Mouse (Mus musculus) left cerebral cortex, postnatal 14 days (tissue): ENCODE measurements around the gene Abhd17c. TPM values are rescaled to one million over a fixed set of nuclear protein-coding genes. Genes with fewer than 3 reads are reported as not detected.
"Not testable (repeated sequence)": the region's sequence is repeated elsewhere in the genome, so short reads cannot be mapped to it uniquely, and the experiment has no call there.

Source experiments
- DNase-seq, 2 experiments: peaks; one replicate each; pipeline ENCODE4 v3.0.0; 2021 to 2022; ENCODE audit warnings: low spot score in 2 of 2, mixed read lengths in 1 of 2
- intact Hi-C: fragments of 180-260 bp; cut with DNase I; formaldehyde crosslinking; loops from one replicate; pipeline ENCODE4 v1.15.1; 2025
- long read RNA-seq, 2 experiments: library from polyadenylated mRNA; stranded (forward); transcript quantifications; one replicate each; pipeline ENCODE4 v2.0.0; 2021
- total RNA-seq, 2 experiments: library from RNA; stranded (reverse); gene quantifications; 2 replicates each; pipeline ENCODE4 v1.2.3; 2021

Gene Abhd17c
- 10 to 100 TPM; 47.6 to 48.1 TPM for total RNA-seq
- long read RNA-seq, experiment 1, transcript Abhd17c-201 (3 exons, 2,238 nt): major isoform, 120 of 126 reads
- long read RNA-seq, experiment 1, partial matches to known transcripts: 4 of 126 reads
- long read RNA-seq, experiment 1, other reads (novel, unspliced or antisense): 2 of 126 reads
- long read RNA-seq, experiment 2, transcript Abhd17c-201 (3 exons, 2,238 nt): major isoform, 112 of 115 reads
- long read RNA-seq, experiment 2, partial matches to known transcripts: 2 of 115 reads
- long read RNA-seq, experiment 2, other reads (novel, unspliced or antisense): 1 of 115 reads

GRCm38 (mm10) chr7:84151001-84151959 is at the start of gene Abhd17c:
Gene Abhd17c (minus strand): TSS chr7:84151893.
- DNase-seq: peak; percentile 39 to 61
- intact Hi-C loops: loop anchor here (5.0 kb wide), 2 partner anchors 64 to 96 kb away; partner anchors contain the start of gene Cemip

- no peak for DNase-seq
- intact Hi-C loops: no loop called here
Measured at GRCm38 (mm10) chr7:84197208-84197860, 45.6 kb upstream of the Abhd17c start.

GRCm38 (mm10) chr7:84196221-84196620 is 44.5 kb upstream of the Abhd17c start:
- intact Hi-C loops: no loop called here
- no peak for DNase-seq

- intact Hi-C loops: no loop called here
- DNase-seq: no peak
Measured at GRCm38 (mm10) chr7:84192256-84192655, 40.6 kb upstream of the Abhd17c start.

GRCm38 (mm10) chr7:84191476-84191875 is 39.8 kb upstream of the Abhd17c start:
- no peak for DNase-seq
- intact Hi-C loops: no loop called here

GRCm38 (mm10) chr7:84188196-84188595 is 36.5 kb upstream of the Abhd17c start:
- intact Hi-C loops: no loop called here
- no peak for DNase-seq

- DNase-seq: no peak
- intact Hi-C loops: no loop called here
Measured at GRCm38 (mm10) chr7:84185196-84185595, 33.5 kb upstream of the Abhd17c start.

- no peak for DNase-seq
- intact Hi-C loops: no loop called here
Measured at GRCm38 (mm10) chr7:84184703-84185102, 33.0 kb upstream of the Abhd17c start.

- DNase-seq, intact Hi-C loops: not testable (repeated sequence)
Measured at GRCm38 (mm10) chr7:84178809-84179208, 27.1 kb upstream of the Abhd17c start.

GRCm38 (mm10) chr7:84174655-84175448 is 23.2 kb upstream of the Abhd17c start:
- intact Hi-C loops: no loop called here
- DNase-seq: peak; percentile 59 to 88

GRCm38 (mm10) chr7:84173394-84173793 is 21.7 kb upstream of the Abhd17c start:
- intact Hi-C loops: no loop called here
- no peak for DNase-seq

GRCm38 (mm10) chr7:84171177-84171787 is 19.6 kb upstream of the Abhd17c start:
- intact Hi-C loops: no loop called here
- DNase-seq: no peak

GRCm38 (mm10) chr7:84168355-84168754 is 16.7 kb upstream of the Abhd17c start:
- intact Hi-C loops: no loop called here
- no peak for DNase-seq

- DNase-seq: no peak
- intact Hi-C loops: no loop called here
Measured at GRCm38 (mm10) chr7:84166721-84167419, 15.2 kb upstream of the Abhd17c start.

- intact Hi-C loops: no loop called here
- DNase-seq: no peak
Measured at GRCm38 (mm10) chr7:84166007-84166406, 14.3 kb upstream of the Abhd17c start.

GRCm38 (mm10) chr7:84165288-84165687 is 13.6 kb upstream of the Abhd17c start:
- no peak for DNase-seq

GRCm38 (mm10) chr7:84164880-84165279 is 13.2 kb upstream of the Abhd17c start:
- intact Hi-C loops: no loop called here
- DNase-seq: no peak

More at GRCm38 (mm10) chr7:84165288-84165687, 13.6 kb upstream of the Abhd17c start:
- intact Hi-C loops: no loop called here

GRCm38 (mm10) chr7:84164419-84164818 is 12.7 kb upstream of the Abhd17c start:
- no peak for DNase-seq

More at GRCm38 (mm10) chr7:84164419-84164818, 12.7 kb upstream of the Abhd17c start:
- intact Hi-C loops: no loop called here
